Mouse (Mus musculus): ENCODE data around the gene Ccdc194.

Gene Ccdc194

DNA sequence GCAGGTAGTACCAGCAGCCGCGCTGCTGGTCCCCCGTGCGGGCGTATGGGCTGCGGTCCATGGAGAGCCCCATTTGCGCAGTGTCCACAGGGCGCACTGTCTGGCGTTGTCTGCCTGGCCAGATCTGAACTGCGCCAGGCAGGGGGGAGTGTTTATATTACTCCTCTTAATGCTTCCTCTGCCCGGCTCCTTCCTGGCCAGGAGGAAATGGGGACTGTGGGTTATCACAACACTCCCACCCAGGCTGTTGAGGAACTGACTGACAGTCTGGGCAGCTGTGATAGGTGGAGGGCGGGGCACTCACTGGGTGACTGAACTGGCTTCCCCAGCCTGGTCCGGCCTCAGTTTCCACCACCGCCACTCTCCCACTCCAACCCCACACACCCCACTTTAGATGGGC, 13.9 kb downstream of the Ccdc194 start, which contains the start of gene Plvap:
TSS of gene Plvap (minus strand) at position 109 of the 400 bp plus-strand sequence.
- no peak for DNase-seq (ENCODE audit: low spot score in 2 of 2)

DNA sequence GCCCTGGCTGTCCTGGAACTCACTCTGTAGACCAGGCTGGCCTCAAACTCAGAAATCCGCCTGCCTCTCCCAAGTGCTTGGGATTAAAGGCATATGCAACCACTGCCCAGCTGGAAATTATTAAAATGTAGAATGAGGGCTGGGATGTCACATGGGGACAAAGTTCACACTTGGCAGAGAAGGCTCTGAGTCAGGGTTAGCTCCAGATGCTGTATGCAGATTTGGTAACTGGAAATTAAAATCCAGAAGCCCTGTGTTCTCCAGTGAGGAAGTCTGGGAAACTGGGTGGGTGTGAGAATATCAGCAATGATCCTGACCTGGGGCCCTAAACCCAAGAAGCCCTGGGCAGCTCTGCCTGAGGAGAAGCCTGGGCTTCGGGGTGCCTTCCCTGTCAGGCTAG, 16.2 kb downstream of the Ccdc194 start:
- DNase-seq (ENCODE audit: low spot score in 2 of 2), result no peak

- DNase-seq (ENCODE audit: low spot score in 2 of 2), result peak; percentile 70 to 90
Measured at GRCm38 (mm10) chr8:71507589-71508104, 17.9 kb downstream of the Ccdc194 start.

DNA sequence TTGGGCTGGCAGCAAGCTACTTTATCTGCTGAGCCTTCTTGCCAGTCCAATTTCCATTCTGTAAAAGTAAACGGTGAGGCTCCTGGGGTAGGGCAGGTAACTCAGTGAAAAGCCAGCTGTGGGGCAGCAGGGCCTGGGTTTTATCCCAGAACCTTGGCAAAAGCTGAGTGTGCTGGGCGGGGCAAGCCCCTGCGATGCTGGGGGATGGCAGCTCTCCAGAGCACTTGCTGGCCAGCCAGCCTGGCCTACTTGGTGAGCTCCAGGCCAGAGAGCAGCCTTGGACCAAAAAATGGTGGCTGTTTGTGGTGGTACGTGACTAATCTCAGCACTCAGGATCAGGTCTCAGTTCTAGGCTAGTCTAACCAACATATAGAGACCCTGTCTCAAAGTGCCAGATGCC, 19.5 kb downstream of the Ccdc194 start:
- no peak for DNase-seq (ENCODE audit: low spot score in 2 of 2)

DNA sequence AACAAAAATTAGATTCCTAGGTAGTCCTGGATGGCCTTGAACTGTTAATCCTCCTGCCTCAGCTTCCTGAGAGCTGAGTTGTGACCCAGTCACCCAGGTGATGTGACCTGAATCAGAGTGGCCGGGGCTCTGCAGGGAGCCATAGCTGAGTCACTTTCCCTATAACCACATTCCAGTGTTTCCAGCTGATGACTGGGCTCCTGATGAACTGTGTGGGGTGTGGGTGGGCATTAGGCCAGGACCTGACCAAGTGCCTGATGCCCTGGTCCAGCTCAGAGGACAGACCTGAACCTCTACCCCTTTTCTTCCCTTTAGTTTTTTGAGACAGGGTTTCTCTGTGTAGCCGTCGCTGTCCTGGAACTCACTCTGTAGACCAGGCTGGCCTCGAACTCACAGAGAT, 20.2 kb downstream of the Ccdc194 start:
- no peak for DNase-seq (ENCODE audit: low spot score in 2 of 2)

DNA sequence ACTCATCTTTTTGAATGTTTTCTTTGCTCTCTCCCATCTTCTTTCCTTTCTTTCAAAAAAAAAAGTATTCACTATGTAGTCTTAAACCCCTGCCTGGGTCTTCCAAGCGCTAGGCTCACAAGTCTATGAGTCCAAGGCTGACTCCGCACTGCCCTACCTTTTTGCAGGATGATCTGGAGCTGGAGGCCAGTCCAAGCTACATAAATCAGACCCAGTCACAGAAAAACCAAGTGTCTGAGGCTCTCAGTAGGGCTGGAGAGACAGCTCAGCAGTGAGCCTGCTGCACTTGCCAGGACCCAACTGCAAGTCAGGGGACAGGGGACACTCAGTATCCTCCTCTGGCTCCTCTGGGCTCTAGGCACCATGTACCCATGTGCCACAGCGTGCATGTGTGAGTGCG, 21.2 kb downstream of the Ccdc194 start:
- no peak for DNase-seq (ENCODE audit: low spot score in 2 of 2)

DNA sequence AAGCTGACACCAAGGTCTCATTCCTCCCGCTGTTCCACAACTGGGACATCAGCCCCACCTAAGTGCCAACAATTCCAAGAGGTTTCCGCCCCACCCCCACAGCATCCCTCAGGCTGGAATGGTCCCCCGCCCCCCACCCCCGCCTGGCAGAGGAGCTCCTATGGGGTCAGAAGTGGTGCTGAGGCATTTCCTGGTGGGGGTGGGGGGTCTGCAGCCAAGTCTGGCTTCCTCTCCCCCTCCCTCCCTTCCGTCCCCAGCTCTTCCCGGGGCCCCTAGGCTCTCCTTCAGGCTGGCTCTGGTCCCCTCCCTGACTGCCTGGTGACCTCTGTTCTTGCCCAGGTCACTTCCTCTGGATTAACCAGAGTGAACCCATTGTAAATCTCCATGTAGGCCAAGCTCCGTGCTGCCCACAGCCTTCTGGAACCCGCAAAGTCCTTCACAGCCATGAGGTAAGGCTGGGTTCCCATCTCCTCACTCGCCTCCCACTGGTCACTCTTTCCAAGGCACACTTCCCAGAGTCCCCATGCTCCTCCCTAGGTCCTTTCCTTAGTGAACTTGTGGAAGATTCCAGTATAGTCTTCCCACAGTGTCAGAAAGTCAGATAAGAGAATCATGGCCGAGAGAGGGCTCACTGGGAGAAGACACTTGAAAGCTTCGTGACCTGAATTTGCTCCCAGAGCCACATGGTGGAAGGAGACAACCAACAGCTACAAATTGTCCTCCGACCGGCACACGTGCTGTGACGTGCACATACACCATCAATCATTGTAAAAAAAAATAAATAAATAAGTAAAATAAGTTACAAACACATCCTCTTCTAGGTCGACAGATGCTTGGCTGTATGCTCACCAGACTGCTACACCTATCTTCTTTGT, 26.5 kb downstream of the Ccdc194 start:
- DNase-seq (ENCODE audit: low spot score in 2 of 2), result no peak

DNA sequence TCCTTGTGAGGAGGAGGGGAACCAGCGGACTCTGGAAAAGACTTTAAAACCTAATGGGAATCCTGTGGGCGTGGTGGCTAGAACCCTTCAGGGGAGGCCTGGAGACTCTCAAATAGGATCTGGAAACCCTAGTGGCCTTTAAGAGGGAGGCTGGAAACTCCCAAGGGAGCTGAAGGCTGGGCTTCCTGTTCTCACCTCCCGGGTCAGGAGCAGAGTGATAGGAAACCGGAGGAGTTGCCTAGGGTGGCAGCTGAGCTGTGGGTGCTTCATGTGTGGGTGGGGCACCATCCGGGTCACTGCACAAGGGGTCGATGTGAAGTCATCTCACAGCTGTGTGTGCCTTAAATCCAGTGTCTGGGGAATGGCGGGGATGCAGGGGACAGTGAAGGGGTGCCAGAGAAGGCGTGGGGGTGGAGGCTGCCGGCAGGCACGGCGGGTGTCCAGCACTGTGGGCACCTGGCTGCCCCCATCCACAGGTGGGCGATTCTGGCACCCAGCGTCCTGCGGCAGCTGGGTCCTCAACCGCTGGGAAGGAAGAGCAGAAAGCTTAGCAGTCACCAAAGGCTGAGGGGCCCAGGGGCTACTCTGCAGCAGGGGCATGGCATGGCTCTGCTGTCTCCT, 27.5 kb downstream of the Ccdc194 start:
- no peak for DNase-seq (ENCODE audit: low spot score in 2 of 2)

GRCm38 (mm10) chr8:71497077-71497645, 28.4 kb downstream of the Ccdc194 start:
- DNase-seq (ENCODE audit: low spot score in 2 of 2), result no peak

GRCm38 (mm10) chr8:71496481-71496880, 29.0 kb downstream of the Ccdc194 start:
- DNase-seq (ENCODE audit: low spot score in 2 of 2), result no peak

DNA sequence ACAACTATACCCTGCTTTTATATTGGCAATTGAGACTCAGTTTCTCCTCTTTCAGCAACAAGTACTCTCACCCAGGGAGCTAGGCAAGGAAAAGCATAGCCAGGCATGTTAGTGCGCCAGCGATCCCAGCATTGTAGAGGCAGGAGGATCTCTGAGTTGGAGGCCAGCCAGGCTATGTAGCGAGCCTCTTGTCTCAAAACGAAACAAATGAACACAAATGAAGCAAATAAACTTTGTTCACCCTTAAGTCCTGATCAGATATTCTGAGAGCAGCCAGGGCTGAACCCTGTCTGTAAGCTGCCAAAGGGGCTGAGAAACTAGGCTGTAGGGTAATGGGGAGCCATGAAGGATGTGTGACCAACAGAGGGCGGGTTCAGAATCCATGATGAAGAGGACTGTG, 29.7 kb downstream of the Ccdc194 start:
- DNase-seq (ENCODE audit: low spot score in 2 of 2), result no peak

GRCm38 (mm10) chr8:71495039-71495438, 30.5 kb downstream of the Ccdc194 start:
- DNase-seq (ENCODE audit: low spot score in 2 of 2), result peak; percentile 75 to 81

- peak; percentile 84 to 91 for DNase-seq (ENCODE audit: low spot score in 2 of 2)
Measured at GRCm38 (mm10) chr8:71488454-71488853, 37.1 kb downstream of the Ccdc194 start.

- DNase-seq (ENCODE audit: low spot score in 2 of 2), result peak; percentile 72 to 84
Measured at GRCm38 (mm10) chr8:71487691-71488445, 37.6 kb downstream of the Ccdc194 start, which contains the start of gene Gtpbp3. TSS of gene Gtpbp3 (plus strand) at chr8:71488103.

DNA sequence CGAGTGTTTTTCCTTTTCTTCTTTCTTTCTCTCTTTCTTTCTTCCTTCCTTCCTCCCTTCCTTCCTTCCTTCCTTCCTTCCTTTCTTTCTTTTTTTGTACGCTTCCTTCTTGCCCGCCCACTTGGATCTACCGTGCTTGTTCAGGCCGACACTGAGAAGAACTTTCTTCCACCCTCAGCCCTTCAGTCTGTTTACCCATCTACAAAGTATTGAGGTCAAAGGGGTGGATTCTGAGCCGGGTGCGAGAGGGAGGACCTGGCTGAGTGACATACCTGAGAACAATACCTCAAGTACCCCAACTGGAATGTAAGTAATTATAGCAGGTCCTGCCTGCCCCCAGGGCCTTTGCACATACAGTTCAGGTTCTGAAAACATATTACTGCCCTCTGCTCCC, 39.4 kb downstream of the Ccdc194 start:
- DNase-seq (ENCODE audit: low spot score in 2 of 2), result no peak

- peak; percentile 86 to 88 for DNase-seq (ENCODE audit: low spot score in 2 of 2)
Measured at GRCm38 (mm10) chr8:71485142-71486135, 40.1 kb downstream of the Ccdc194 start, which contains the start of gene Ano8. TSS of gene Ano8 (minus strand) at chr8:71485963.

- DNase-seq (ENCODE audit: low spot score in 2 of 2), result no peak
Measured at GRCm38 (mm10) chr8:71484736-71485135, 40.8 kb downstream of the Ccdc194 start.

DNA sequence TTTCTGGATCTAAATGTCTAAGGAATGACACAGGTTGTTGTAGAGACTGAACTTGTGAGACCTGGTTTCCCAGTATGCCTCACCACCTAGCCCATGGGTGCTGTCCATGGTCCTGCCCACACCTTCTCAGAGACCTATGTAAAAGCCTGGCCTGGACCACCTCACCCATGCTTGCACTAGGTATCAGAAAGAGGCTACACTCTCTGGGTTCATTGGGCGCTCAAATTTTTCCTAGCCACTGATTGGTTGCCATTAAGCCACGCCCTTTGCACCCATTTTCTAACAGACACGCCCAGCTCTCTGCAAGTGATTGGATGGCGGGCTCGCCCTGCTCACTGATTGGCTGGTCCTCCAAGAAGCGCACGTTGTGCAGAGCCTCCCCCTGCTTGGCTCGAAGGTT, 41.6 kb downstream of the Ccdc194 start:
- DNase-seq (ENCODE audit: low spot score in 2 of 2), result no peak

DNA sequence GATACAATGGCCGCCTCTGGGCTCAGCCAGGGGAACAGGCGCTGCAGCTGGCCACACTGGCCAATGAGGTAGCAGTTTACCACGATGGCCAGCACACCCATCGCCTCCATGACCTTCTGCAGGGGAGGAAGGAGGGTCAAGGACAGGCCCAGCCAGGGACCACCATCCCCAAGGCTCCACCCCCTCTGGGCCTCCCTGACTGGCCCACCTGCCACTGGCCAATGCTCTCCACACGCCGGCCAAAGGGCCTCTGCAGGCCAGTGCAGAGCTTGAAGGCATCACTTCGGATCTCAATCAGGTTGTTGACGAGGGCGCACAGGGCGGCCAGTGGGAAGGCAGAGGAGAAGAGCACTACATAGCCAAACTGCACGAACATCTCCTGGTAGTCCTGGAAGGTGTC, 46.6 kb downstream of the Ccdc194 start:
- no peak for DNase-seq (ENCODE audit: low spot score in 2 of 2)

DNA sequence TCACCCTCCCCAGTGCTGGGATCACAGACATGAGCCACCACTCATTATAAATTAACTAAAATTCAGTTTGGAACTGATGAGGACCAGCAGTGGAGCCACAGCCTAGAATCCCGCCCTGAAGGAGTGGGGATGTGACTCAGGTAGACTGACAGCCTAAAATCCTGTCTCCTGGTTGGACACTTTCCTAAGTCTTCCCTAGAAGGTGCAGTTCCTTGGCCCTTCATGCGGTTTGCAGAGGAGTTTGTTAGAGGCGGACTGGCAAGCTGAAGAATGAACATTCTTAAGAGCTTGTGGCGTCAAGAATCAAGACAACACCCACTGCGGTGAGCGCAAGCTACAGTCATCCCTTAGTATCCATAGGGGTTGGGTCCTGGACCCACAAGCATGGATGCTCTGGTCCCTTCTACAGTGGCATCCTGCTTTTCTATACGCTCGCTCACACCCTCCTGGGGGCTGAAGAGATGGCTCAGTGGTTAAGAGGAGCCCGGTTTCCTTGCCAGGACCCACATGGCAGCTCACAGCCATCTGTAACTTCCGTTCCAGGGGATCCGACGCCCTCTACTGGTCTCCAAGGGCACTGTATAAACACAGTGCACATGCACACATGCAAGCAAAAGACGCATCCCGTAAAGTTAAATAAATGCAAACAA, 48.2 kb downstream of the Ccdc194 start:
- DNase-seq (ENCODE audit: low spot score in 2 of 2), result no peak
